Comparison of ENCODE assay signal across 12 mouse cellular contexts in genomic region chr12:111568836-111569235, GRCm38 (mm10). TPM values are rescaled to one million over a fixed set of nuclear protein-coding genes. Genes with fewer than 3 reads are reported as not detected.
DNase-seq lines count a peak whose midpoint lies in the region; ATAC-seq lines count a peak whose summit lies in the region.
"Had no signal": no experiment of that assay in that cellular context is flagged by ENCODE, and none has a peak within 500 bp of the region (broad histone marks: within the 10 kb centered on the region; RNA-seq: fewer than 3 reads in every experiment).

No protein-coding gene starts in this region.

- peak; percentile 69 to 75 for DNase-seq in adrenal gland, adult (ENCODE audit: inconsistent age in 2 of 2, low spot score in 1 of 2)
- no peak for DNase-seq in adrenal gland, postnatal 4 days (ENCODE audit: low spot score in 2 of 2)
- DNase-seq in 416B (ENCODE audit: low read depth): peak; percentile 45
- DNase-seq in adrenal gland, postnatal 10 days: peak; percentile 53
- DNase-seq in frontal cortex, postnatal 14 days (ENCODE audit: low spot score in 2 of 2): no peak
- no peak for DNase-seq in spleen, adult 18-20 months
- DNase-seq: heart, postnatal 14 days; liver, embryonic 13.5 days had no signal

- no peak overlapping the region for H3K4me2 ChIP-seq in kidney, embryonic 16.5 days (replicated peaks; ENCODE audit: low read depth, low read length)
- H3K4me2 ChIP-seq: liver, embryonic 13.5 days had no signal

- no peak overlapping the region for H3K4me3 ChIP-seq in kidney, embryonic 16.5 days (ENCODE audit: low read length)
- H3K4me3 ChIP-seq: erythroblast, embryonic 14.5 days; liver, embryonic 13.5 days had no signal

- 51% methylated on average over 11 of the region's 11 CpGs for WGBS in kidney, embryonic 16.5 days

- H3K4me1 ChIP-seq in kidney, embryonic 16.5 days (ENCODE audit: insufficient read depth, low read length): peaks cover 21% of the 10 kb centered on the region

- H3K27me3 ChIP-seq in kidney, embryonic 16.5 days (ENCODE audit: insufficient read depth, low read length): no peaks in the 10 kb centered on the region

- peak; percentile 88 for ATAC-seq in kidney, embryonic 16.5 days (ENCODE audit: low FRiP score, low TSS enrichment)
- ATAC-seq in megakaryocyte-erythroid progenitor cell, adult 5-6 weeks (replicated peaks; ENCODE audit: low FRiP score, low TSS enrichment, poor library complexity, severe bottlenecking): no peak

- H3K9me3 ChIP-seq in kidney, embryonic 16.5 days (ENCODE audit: low read length): no peaks in the 10 kb centered on the region; the same call in 1 of the 2 replicates
- H3K9me3 ChIP-seq: liver, embryonic 13.5 days had no signal

- H3K27ac ChIP-seq in kidney, embryonic 16.5 days (ENCODE audit: low read length): peak overlapping the region; percentile 68
- H3K27ac ChIP-seq: liver, embryonic 13.5 days; macrophage had no signal

- H3K9ac ChIP-seq in kidney, embryonic 16.5 days (replicated peaks; ENCODE audit: low read length): no peak overlapping the region
- H3K9ac ChIP-seq: liver, embryonic 13.5 days had no signal

- no peaks in the 10 kb centered on the region for H3K36me3 ChIP-seq in kidney, embryonic 16.5 days (ENCODE audit: insufficient read depth, low read length)
- H3K36me3 ChIP-seq: liver, embryonic 13.5 days had no signal

RNA-seq across cellular contexts. Expression of gene Mark3, which starts 5.5 kb away (rescaled TPM):
- 100 to 1,000 TPM; 104 to 111 TPM for total RNA-seq in adrenal gland, postnatal 4 days (2021)
- 10 to 100 TPM; 84.9 to 94.1 TPM for total RNA-seq in adrenal gland, postnatal 10 days (2021)
- 31.5 and 32.2 TPM in 2 replicates for polyA plus RNA-seq in kidney, embryonic 16.5 days (2015; fragmentation: Nextera tagmentation; extraction: Ambion mirVana)
- 56.3 and 62.2 TPM in 2 replicates for total RNA-seq in megakaryocyte-erythroid progenitor cell, adult 5-6 weeks (2014; fragmentation: Nextera tagmentation)
- total RNA-seq in megakaryocyte-erythroid progenitor cell, adult 5-6 weeks (2017): 55.2 and 81.3 TPM in 2 replicates

RNA-seq across cellular contexts. Expression of gene Eif5, which starts 31.0 kb away (rescaled TPM):
- 100 to 1,000 TPM; 395 to 408 TPM for total RNA-seq in adrenal gland, postnatal 4 days (2021)
- total RNA-seq in adrenal gland, postnatal 10 days (2021): 100 to 1,000 TPM; 300 to 322 TPM
- polyA plus RNA-seq in kidney, embryonic 16.5 days (2015; fragmentation: Nextera tagmentation; extraction: Ambion mirVana): 481 and 498 TPM in 2 replicates
- 212 and 247 TPM in 2 replicates for total RNA-seq in megakaryocyte-erythroid progenitor cell, adult 5-6 weeks (2014; fragmentation: Nextera tagmentation)
- 262 and 337 TPM in 2 replicates for total RNA-seq in megakaryocyte-erythroid progenitor cell, adult 5-6 weeks (2017)

Comparison
In these comparisons a context has a peak if more than half of its experiments do, and no peak if none do; other contexts are left out.
1. DNase-seq: peak in adrenal gland, adult (2 of 2), 416B (single experiment) and adrenal gland, postnatal 10 days (single experiment); none in adrenal gland, postnatal 4 days (0 of 2), frontal cortex, postnatal 14 days (0 of 2) and spleen, adult 18-20 months (0 of 2).